Mouse (Mus musculus) left cerebral cortex, adult 9 months (tissue): Measurements from ENCODE around the gene Exoc8.

Experiments used
- DNase-seq, 2 experiments: peaks; one replicate each; pipeline ENCODE4 v3.0.0; 2022; ENCODE audit warnings: low spot score in 2 of 2

Gene Exoc8

GRCm38 (mm10) chr8:124897386-124898250 lies at the start of gene Exoc8, which contains the start of gene Sprtn:
Gene Exoc8, minus strand, starts transcription at chr8:124897705.
Gene Sprtn, plus strand, starts transcription at chr8:124897886.
- peak; percentile 85 to 97 for DNase-seq

GRCm38 (mm10) chr8:124944406-124944805 lies 46.9 kb upstream of the Exoc8 start:
- DNase-seq: no peak

GRCm38 (mm10) chr8:124943801-124944200 lies 46.3 kb upstream of the Exoc8 start:
- DNase-seq: no peak

DNA sequence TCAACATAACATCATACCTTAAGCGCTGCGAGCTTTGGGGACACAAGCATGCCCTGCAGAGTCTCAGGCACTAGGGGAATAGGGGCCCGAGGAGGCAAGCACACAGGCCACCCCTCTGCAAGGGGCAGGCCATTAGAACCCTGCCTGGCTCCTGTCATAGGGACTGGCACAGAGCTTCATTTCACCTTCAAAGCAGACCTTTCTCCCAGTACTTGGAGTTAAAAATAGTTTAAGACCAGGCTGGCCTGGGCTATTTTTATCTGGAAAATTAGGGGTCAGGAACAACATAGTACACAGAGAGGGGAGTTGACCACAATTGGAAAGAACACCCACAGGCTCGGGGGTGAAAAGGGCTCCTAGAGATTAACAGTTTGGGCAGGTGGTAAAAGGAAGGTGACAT lies 39.8 kb upstream of the Exoc8 start:
- DNase-seq: no peak

GRCm38 (mm10) chr8:124936699-124937098 lies 39.2 kb upstream of the Exoc8 start:
- no peak for DNase-seq

DNA sequence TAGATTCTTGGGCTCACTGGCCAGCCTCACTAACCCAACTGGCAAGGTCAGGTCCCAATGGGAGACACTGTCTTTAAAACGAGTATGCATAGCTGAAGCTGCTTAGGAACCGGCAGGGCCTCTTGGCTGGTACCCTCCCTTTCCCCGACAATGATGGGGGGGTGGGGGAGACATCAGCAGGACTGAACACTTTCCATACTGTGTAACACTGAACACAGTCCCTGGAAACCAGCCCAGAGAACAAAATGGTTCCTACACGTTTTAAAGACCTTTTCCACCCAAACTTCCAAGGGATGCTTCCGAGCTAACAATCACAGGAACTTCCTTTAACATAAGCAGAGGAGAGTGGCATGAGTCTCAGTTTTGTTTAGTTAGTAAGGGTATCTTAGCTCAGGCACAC lies 37.6 kb upstream of the Exoc8 start:
- DNase-seq: no peak

DNA sequence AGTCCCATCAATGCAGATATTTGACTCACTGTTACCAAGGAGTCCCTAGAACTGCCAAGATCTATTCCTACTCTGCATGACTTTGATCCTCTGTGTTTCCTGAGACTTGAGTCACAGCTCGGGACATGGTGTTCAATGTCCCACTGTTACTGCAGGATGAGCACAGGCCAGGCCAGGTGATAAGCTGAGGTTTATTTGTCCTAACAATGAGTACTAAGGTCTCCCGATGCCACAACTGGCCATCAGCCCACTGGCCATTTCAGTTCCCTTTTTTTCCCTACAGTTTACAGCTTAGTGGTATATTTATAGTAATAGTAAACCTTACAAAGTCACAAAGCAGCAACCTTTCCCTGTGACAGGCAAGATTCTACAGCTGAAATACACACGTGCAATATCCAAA lies 34.9 kb upstream of the Exoc8 start:
- no peak for DNase-seq

- DNase-seq: no peak
Observed at GRCm38 (mm10) chr8:124930649-124931048, 33.1 kb upstream of the Exoc8 start.

DNA sequence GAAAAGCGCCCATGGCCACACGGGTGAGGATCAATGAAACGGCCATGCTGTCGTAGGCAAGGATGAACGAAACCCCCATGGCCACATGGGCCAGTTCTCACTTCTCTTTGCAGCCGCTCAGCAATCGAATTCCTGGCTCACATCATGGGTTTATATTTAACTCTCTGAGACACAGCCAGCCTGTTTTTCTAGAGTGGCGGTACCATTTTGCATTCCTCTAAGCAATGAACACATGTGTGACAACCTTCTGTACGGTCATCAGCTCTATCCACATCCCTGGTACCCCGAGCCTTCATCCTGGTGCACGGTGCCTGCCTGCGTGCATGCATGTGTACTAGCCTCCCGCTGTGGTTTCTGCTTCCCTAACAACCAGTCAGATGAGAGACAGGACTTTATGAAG lies 32.6 kb upstream of the Exoc8 start:
- DNase-seq: peak in 1 of 2 experiments; percentile 26

DNA sequence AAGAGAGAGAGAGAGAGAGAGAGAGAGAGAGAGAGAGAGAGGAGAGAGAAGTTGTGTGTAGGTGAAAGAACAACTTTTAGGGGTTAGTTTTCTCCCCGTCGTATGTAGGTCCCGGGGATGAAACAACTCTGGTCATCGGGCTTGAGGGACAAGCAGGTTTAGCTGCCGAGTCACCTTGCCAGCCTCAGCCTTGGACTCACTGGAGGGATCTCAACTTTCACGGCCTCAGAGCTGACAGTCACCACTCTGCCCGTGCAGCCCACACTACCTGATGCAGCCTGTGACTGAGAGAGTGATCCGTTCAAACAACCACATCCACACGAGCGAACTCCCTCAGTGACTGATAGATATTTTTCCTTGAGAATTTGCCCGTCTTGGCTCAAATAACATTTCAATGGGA lies 31.5 kb upstream of the Exoc8 start:
- DNase-seq: no peak

GRCm38 (mm10) chr8:124926351-124926771 lies 28.9 kb upstream of the Exoc8 start:
- DNase-seq: no peak

- no peak for DNase-seq
Observed at GRCm38 (mm10) chr8:124925544-124926266, 28.2 kb upstream of the Exoc8 start.

GRCm38 (mm10) chr8:124923971-124924652 lies 26.6 kb upstream of the Exoc8 start:
- DNase-seq: no peak

DNA sequence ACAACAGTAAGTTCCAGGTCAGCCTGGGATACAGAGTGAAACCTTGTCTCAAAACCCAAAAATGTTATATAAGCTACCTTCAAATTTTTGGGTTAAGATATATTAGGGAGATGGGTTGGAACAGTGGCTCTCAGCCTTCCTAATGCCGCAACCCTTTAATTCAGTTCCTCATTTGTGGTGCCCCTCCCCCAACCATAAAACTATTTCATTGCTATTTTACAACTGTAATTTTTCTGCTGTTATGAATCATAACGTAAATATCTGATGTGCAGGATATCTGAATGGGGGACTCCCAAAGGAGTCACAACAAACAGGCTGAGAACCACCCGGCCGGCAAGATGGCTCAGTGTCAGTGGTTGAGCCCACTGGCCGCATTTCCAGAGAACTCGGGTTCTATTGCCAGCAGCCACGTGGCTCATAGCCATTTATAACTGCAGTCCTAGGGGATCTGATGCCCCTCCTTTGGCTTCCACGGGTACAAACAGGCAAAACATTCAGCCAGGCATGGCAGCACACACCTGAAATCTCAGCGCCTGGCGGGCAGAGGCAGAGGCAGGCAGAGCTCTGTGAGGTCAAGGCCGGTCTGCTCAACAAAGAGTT lies 25.1 kb upstream of the Exoc8 start:
- DNase-seq: no peak

DNA sequence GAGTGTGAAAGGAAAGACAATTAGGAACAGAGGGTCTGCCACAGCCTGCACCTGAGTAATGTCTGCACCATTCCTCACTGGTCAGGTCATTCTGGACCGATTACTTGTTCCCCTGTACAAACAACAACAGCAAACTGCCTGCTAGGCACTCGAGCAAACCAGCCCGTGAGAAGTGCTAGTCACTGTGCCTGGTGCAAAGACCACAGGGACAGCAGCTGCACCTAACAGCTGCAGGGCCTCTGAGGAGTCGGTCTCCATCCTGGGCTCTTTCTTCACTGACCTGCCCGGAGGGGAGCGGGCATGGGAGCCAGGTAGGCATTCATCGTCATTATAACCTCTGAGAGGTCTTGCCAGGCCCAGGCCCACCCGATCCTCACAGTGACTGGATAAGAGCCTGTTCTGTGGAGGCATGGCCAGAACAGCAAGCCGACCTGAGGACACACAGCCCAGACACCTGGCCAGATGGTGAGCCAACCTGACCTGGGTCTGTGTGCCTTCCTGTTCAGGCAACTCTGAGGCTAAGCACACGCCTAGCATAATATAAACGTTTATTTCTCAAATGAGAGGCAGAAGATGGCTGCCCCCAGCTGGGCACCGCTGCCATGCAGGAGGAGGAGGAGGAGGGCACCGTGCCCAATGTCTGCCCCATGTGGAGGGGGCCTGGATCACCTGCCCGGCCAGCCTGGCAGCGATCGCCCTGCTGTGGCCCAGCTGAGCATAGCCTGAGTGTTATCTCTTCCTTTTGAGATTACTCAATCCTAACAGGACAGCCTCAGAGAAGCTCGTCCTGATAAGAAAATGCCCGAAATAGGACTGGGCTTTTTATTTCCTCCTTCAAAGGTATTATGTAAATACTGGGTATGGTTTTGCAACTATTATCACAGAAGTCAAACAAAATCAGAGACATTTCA lies 24.1 kb upstream of the Exoc8 start:
- no peak for DNase-seq

GRCm38 (mm10) chr8:124917741-124918484 lies 20.4 kb upstream of the Exoc8 start:
- no peak for DNase-seq

DNA sequence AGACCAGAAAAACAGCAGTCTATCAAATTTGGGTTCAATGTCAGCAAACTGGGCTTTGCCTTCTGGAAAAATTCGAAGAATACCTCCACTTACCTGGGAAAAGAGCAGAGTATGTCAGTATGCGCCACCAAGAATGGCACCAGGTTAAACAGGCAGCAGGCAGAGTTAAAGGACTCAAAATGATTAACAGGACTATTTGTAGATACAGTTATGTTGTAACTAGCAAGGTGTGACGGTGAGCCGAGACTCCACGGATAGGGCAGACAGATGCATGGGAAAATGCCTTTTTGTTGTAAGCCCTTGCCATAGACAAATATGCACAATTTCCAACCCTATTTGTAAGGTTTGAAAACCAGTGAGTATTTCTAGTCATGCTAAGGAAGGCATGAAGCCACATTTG lies 16.6 kb upstream of the Exoc8 start:
- DNase-seq: no peak

DNA sequence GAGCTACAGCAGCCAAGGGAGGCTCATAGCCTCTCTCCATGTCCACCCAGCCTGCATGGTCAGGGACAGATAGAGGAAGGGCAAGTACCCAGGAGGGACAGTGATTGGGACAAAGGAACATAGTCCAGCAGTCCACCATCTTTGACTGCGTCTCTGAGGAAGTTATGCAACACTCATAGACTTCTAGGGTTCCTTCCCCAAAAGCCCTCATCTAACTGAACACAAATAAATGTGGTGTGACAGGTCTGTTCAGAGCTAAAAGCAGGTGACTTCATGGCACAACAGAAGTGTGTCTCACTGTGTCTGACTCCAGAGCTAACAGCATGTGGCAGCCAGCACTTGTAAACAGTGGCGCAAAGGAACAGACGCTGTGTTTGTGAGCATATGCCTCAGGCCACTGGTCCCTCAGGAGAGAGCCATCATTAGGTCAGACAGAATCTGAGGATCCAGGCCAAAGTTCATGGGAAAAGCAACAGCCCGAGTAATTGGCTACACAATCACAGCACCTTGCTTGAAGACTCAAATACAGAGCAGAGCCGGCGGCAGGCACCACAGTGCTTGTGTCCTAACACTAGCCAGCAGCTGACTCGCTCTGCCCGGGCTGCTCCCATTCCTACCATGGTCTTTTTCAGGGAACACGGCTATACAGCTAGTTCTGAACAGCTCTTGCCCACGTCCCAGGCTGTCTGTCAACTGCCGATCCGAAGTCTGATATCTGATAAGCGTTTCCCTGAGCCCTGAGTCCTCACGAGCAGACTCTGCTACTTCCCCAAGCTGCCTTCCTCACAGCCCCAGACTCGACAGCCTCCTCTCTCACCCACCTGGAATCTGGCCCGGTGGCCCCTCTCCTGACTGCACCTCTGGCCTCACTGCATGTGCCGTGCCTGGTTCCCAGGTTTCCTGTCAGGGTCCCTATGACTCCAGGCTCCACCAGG lies 14.7 kb upstream of the Exoc8 start:
- DNase-seq: no peak

GRCm38 (mm10) chr8:124910349-124910748 lies 12.8 kb upstream of the Exoc8 start:
- no peak for DNase-seq
